Mouse (Mus musculus) kidney, postnatal 36 days (tissue): Measurements from ENCODE around the gene Lrp6.

Source experiments
- DNase-seq, 2 experiments: peaks; one replicate each; pipeline ENCODE4 v3.0.0; 2021 to 2022; ENCODE audit warnings: mixed read lengths in 2 of 2

Lrp6 gene

GRCm38 (mm10) chr6:134566818-134567485 lies at the start of gene Lrp6:
Lrp6 (minus strand) TSS chr6:134566965.
- peak; percentile 82 to 91 for DNase-seq

- DNase-seq = peak; percentile 89 to 95
Observed at GRCm38 (mm10) chr6:134614723-134615648, 48.2 kb upstream of the Lrp6 start.

- no peak for DNase-seq
Observed at GRCm38 (mm10) chr6:134614322-134614721, 47.6 kb upstream of the Lrp6 start.

- no peak for DNase-seq
Observed at GRCm38 (mm10) chr6:134611896-134612295, 45.1 kb upstream of the Lrp6 start.

GRCm38 (mm10) chr6:134610380-134610779 lies 43.6 kb upstream of the Lrp6 start:
- DNase-seq = no peak

- DNase-seq = peak; percentile 69 to 74
Observed at GRCm38 (mm10) chr6:134606949-134607746, 40.4 kb upstream of the Lrp6 start.

- DNase-seq = peak; percentile 80 to 85
Observed at GRCm38 (mm10) chr6:134606540-134606939, 39.8 kb upstream of the Lrp6 start.

- no peak for DNase-seq
Observed at GRCm38 (mm10) chr6:134605196-134605595, 38.4 kb upstream of the Lrp6 start.

GRCm38 (mm10) chr6:134602371-134603003 lies 35.7 kb upstream of the Lrp6 start:
- DNase-seq = peak; percentile 53 to 71

GRCm38 (mm10) chr6:134601766-134602165 lies 35.0 kb upstream of the Lrp6 start:
- DNase-seq = peak; percentile 82 to 89

GRCm38 (mm10) chr6:134601130-134601529 lies 34.4 kb upstream of the Lrp6 start:
- DNase-seq = peak; percentile 52 to 55

GRCm38 (mm10) chr6:134599239-134599638 lies 32.5 kb upstream of the Lrp6 start:
- peak; percentile 44 to 61 for DNase-seq

GRCm38 (mm10) chr6:134597651-134598229 lies 31.0 kb upstream of the Lrp6 start:
- peak; percentile 76 to 91 for DNase-seq

GRCm38 (mm10) chr6:134594569-134595442 lies 28.0 kb upstream of the Lrp6 start:
- DNase-seq = peak; percentile 89 to 91

GRCm38 (mm10) chr6:134591614-134592013 lies 24.8 kb upstream of the Lrp6 start:
- no peak for DNase-seq

- DNase-seq = no peak
Observed at GRCm38 (mm10) chr6:134586241-134586640, 19.5 kb upstream of the Lrp6 start.

- no peak for DNase-seq
Observed at GRCm38 (mm10) chr6:134584616-134585015, 17.9 kb upstream of the Lrp6 start.

GRCm38 (mm10) chr6:134582110-134582509 lies 15.3 kb upstream of the Lrp6 start:
- no peak for DNase-seq

- DNase-seq = no peak
Observed at GRCm38 (mm10) chr6:134579506-134579905, 12.7 kb upstream of the Lrp6 start.

GRCm38 (mm10) chr6:134578039-134578438 lies 11.3 kb upstream of the Lrp6 start:
- no peak for DNase-seq

- DNase-seq = no peak
Observed at GRCm38 (mm10) chr6:134575288-134575741, 8.6 kb upstream of the Lrp6 start.
